Mouse (Mus musculus) forebrain, embryonic 16.5 days (tissue): ENCODE measurements at regions not wholly inside any gene's neighbourhood (a gene's known extent, or its start where the extent isn't known, plus 50 kb on each side); places are given as distances from the start of the nearest gene placed in this dataset.

Source experiments
- ATAC-seq: fragments of 200-750 bp; cut with Nextera tagmentation; 2 replicates; pipeline ENCODE4 v1.8.0; 2017; ENCODE audit warnings: mild to moderate bottlenecking, moderate library complexity
- H3K27ac ChIP-seq: fragments of 300-500 bp; sonication (generic); 2 replicates; pipeline ENCODE4 v1.5.1; 2014; ENCODE audit warnings: low read length, control low read depth
- H3K27me3 ChIP-seq: fragments of 300-500 bp; sonication (generic); replicated peaks from 2 replicates; pipeline ENCODE4 v1.6.1; 2014; ENCODE audit warnings: low read length; ENCODE audit not compliant: control insufficient read depth, insufficient read depth
- H3K36me3 ChIP-seq: fragments of 300-500 bp; sonication (generic); 2 replicates; pipeline ENCODE4 v1.6.1; 2014; ENCODE audit not compliant: control insufficient read depth, insufficient read depth
- H3K4me1 ChIP-seq: fragments of 300-500 bp; sonication (generic); replicated peaks from 2 replicates; pipeline ENCODE4 v1.6.1; 2014; ENCODE audit warnings: low read length; ENCODE audit not compliant: control insufficient read depth, insufficient read depth
- H3K4me2 ChIP-seq: fragments of 300-500 bp; sonication (generic); 2 replicates; pipeline ENCODE4 v1.6.1; 2014; ENCODE audit warnings: mild to moderate bottlenecking, low read length, control low read depth
- H3K4me3 ChIP-seq: fragments of 300-500 bp; sonication (generic); replicated peaks from 2 replicates; pipeline ENCODE4 v1.5.1; 2014; ENCODE audit warnings: mild to moderate bottlenecking, low read length, control low read depth
- H3K9ac ChIP-seq: fragments of 300-500 bp; sonication (generic); replicated peaks from 2 replicates; pipeline ENCODE4 v1.6.1; 2014; ENCODE audit warnings: low read depth, low read length, control low read depth
- H3K9me3 ChIP-seq: fragments of 300-500 bp; sonication (generic); 2 replicates; pipeline ENCODE4 v1.6.1; 2016; ENCODE audit warnings: low read length; ENCODE audit not compliant: control insufficient read depth
- WGBS: fragments of 180-500 bp; shearing (Covaris S2); extraction: QIAGEN DNeasy Blood & Tissue Kit; methylation state at CpG from one replicate; pipeline ENCODE4 v1.1.7; 2014; 5-methylcytosine and 5-hydroxymethylcytosine counted together

- no peak overlapping the region for H3K4me3 ChIP-seq
- no peaks in the 10 kb centered on the region for H3K27me3 ChIP-seq
- WGBS = 88% methylated on average over 5 of the region's 5 CpGs
- no peaks in the 10 kb centered on the region for H3K36me3 ChIP-seq
- ATAC-seq = no peak
- H3K4me2 ChIP-seq = no peak overlapping the region
- H3K27ac ChIP-seq = no peak overlapping the region
- H3K4me1 ChIP-seq = peaks cover 4% of the 10 kb centered on the region
- no peaks in the 10 kb centered on the region for H3K9me3 ChIP-seq
- no peak overlapping the region for H3K9ac ChIP-seq
Observed at GRCm38 (mm10) chr6:54766485-54767112, 50.1 kb upstream of the Znrf2 start.
